Mouse (Mus musculus) activated CD4-positive, CD25-positive, alpha-beta regulatory T cell, adult 4 months (primary cell): ENCODE data around the gene Pank4. TPM values are rescaled to one million over a fixed set of nuclear protein-coding genes. Genes with fewer than 3 reads are reported as not detected.

Experiments used
- ATAC-seq: one replicate; pipeline ENCODE4 v1.8.0; 2017
- polyA plus RNA-seq, 2 experiments: library from polyadenylated mRNA; unstranded; fragments of 100-300 nt; shearing (Covaris generic); gene quantifications; one replicate each; pipeline ENCODE4 v1.2.1; 2017

Pank4 gene
- polyA plus RNA-seq, 2 experiments from 2014 or later: 37.4 to 40.1 TPM

DNA sequence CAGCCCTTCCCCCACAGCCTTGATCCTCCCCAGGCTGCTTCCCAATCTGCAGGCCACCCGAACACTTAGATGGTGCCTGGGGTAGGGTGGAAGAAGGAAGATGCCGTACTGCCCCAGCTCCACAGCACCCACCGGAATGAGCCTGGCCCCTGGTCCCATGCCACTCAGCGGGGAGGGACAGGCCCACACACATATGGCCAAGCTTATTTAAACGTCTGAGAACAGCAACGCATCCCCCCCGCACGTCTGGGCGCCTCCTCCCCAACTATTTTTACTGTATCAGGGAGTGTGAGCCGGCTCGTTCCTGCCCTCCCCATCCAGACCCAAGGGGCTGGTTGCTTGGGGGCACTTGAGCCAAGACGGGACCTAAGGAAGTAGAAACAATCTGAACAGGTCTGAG, 50.9 kb downstream of the Pank4 start:
- no peak for ATAC-seq

DNA sequence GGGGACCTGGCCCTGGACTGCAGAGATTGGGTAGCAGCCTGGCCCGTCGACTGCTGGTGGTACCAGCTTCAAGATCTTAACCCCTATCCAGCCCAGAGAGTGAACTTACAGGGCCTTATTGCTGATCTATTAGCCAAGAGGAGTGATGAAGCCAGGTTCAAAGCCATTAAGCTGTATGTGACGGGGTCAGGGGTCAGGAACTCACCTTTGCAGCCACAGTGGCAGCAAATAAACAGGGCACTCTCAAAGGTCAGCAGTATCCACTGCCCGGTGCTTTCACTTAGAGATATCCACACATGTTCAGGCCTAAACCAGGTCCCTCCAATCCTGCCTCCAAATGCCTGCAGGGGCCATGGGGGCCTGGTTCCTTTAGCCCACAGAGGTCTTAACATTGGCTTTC, 51.6 kb downstream of the Pank4 start:
- no peak for ATAC-seq

DNA sequence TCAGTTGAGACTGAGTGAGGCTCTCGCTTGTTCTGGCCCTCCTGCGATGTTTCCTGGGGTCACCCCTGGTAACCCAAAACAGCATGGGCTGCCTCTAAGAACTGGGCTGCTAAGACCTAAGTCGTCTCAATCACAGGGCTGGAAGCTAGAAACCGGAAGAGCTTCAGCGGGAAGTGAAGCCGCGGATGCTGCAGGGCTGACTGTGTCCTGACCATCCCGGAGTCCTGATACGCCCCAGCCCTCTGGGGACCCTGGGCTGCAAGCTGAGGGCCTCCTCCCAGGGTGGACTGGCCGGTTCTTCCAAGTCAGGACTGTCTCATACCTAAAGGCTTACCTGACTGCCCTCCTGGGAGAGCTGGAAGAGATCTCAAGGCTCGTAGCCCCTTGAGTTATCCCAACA, 52.9 kb downstream of the Pank4 start:
- no peak for ATAC-seq

DNA sequence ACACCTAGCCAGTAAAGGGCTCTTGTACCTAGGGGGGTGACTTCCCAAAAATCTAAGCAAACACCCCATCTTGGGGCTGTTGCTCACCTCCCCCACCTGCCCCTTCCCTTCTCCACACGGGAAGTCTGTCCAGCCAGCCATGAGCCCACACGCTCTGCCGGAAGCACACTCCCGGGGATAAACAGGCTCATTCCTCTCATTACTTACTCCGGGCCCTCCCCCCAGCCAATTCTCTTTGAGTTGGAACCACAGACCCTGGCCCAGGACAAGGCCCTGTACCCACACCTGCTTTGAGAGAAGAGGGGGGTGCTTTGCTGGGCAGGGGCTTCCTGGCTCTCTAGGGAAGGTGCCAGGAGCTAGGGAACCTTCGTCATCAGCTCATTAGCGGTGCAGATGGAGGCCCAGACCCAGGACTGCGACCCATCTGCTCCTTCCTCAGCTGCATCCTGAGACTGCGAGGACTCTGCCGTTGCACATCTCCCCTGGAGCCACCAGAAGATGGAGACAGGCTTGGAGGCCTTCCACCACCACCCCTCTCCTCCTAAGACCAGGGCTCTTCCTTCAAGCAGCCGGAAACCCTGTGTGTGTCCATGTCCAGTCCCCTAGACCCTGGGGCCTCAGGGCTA, 53.4 kb downstream of the Pank4 start:
- ATAC-seq: no peak

DNA sequence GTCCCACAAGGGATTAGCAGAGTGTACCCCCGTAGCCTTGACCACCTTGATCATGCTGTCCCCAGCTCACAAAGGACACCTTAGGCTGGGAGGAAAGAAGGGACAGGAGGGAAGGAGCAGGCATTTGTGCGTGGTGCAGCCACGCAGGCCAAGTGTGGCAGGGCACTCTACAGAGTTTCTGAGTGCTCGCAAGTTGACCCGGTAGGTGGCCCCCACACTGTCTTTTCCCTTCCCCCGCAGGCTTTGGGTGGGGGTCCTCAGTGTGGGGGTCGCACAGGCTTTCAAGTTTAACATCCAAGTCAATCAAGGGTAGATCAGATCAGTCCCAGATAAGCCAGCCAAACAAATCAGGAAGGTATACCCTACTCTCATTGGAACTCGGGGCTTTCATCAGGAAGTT, 54.1 kb downstream of the Pank4 start:
- no peak for ATAC-seq

DNA sequence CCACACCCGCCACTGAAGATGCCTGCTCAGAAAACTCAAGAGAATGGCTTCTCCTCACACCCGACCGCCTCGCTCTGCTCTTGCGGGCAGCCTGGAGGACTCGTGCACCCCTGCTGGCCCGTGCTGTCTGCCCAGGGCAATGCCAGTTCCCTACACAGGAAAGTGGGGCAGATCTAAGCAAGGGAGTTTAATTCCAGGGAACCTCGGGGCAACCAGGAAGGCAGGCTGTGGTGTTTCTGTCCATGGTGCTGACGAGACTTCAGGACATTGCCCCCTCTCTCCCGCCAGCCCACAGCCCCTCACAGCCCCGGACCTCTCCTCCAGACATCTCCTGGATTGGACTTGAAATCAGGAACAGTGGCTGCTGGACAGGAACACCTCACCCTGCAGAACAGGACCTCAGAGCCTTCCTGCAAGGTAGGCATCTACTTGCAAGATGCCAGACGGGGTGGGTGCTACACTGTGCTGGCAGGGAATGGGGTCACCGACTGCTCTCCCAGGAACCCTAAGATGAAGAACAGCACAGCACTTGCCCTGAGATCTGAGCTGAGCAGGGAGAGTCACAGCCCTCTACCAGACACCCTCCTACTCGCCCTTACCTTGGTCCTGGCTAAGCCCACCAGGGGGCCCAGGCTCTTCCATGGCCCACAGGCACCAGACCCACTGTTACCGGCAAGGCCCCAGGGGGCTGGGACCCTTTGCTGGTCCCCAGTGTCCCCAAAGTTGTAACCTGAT, 54.8 kb downstream of the Pank4 start:
- no peak for ATAC-seq

DNA sequence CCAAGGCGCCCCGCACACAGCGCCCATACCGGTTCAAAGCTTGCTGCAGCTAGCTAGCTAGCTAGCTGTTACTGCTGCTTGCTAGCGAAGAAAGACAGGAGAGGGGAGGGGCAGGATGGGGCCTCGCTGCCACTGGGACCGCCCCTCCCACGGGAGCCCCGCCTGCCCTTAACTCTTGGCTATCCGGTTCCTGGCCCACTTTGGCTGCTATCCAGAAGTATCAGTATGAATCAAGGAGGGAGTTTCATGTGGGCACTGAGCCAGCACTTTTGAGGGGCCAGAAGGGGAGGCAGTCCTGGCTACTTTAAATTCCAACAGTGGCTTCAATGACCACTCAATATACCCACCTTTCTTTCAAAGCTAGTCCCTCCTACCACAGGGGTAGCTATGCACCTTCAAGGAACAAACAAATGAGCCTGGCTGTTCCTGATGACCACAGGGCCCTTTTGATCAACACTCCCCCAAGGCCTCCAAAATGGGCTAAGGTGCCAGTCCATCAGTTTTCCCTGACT, 55.5 kb downstream of the Pank4 start:
- ATAC-seq: no peak

DNA sequence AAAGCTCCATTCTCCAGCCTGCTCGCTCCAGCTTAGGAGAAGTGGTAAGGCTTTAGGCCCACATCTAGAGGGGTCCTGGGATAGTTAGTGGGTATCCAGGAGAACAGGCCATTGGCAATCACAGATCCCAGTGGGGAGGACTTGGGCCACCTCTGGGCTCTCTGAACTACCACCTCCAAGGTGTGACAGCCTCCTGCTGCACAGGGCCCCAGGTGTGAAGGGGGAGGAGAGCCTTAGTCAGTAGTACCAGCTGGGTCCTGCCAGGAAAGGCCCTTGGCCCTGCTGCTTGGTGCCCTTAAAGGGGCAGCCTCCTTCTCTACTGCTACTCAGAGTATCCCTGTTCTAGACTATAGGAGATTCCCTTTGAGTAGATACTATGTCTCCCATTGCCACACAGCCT, 56.2 kb downstream of the Pank4 start:
- no peak for ATAC-seq

DNA sequence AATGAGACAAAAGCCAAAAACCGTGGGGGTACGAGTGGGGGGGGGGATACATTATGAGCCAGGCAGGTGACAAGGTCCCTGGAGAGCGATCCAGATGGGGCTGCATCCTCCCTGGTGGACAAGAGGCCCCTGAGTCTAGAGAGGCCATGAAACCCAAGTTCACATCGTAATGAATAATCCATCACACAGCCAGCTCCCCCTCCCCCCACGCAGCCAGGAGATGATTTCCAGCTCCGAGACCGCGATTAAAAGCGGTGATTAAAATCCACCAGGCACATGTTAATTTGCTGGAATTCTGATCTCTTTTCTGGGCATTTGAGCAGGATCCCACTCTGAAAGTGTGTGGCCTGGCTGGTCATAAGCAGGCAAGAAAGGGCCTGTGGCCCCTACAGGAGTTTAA, 56.9 kb downstream of the Pank4 start:
- ATAC-seq: no peak

DNA sequence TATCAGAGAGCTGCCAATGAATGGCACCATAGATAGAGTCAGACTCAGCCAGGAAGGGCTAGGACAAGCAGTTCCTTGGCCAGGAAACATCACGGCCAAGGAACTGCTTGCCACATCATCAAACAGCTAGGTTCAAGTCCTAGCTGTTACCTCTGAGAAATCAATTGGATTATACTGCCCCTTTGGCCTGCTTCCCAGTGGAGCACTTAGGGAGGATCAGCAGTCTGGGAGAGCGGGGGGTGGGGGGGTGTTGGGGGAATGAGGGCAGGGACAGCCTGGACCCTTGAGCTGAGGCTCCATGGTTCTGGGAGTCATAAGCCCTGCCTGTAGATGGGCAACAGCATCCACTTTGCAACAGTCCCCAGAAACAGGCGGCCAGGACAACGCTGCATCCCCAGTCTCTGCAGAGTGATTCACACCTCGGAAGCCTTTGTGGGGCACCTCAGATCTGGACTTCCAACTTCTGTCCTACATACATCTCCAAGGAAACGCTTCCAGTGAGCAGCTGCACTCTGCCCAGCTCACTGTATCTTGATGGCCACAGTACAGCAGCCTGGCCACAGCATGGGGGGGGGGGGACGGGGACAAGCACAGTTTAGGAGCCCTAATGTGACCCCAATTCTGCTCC, 58.4 kb downstream of the Pank4 start:
- no peak for ATAC-seq

DNA sequence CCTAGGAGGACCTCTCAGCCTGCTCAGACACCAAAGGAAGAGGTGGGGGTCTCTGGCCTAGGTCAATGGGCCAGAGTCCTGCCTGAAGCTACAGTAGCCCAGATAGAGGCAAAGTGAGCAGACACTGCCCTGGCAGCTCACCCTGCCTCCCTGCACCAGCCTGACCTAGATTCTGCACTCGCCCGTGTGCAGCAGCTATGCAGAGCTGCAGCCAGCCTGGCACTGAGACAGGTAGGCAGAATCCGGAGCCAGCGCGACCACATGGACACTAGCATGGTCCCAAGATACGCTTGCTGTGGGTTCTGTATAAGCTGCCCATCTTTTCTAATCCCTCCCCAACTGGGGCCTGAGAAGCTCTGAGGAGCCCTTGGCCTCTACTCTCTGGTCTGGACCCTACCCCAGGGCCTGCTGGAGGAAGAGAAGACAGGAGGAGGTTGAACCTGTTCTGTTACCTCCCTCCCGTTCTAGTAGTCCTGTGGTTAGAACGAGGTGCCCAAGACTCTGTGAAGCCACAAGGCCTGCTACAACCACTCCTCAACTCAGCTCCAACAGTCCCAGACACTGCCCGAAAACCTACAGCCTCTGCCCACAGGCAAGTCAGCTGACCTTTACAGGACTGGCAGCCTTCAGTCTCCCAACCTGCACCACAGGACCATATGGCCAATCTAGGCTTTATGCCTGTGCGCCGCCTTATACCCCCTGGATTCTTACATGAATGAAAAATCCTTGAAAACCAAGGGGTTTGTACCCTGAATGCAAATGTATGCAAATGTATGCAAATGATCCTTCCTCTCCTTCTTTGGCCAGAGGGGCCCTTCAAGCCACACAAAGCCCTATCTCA, 60.5 kb downstream of the Pank4 start:
- ATAC-seq: no peak

Other genes with a start within 250 kb of the Pank4 start
- not detected for gene Ttc34, start 126.7 kb upstream of the Pank4 start, polyA plus RNA-seq
- not detected for gene Mmel1, start 94.5 kb upstream of the Pank4 start, polyA plus RNA-seq
- 1 to 10 TPM; 6.5 to 7.6 TPM for gene Fam213b, start 65.0 kb upstream of the Pank4 start, polyA plus RNA-seq
- gene Tnfrsf14, start 35.6 kb upstream of the Pank4 start, polyA plus RNA-seq: 100 to 1,000 TPM in 1 of 2 experiments, 10 to 100 TPM in 1; 57.3 to 109 TPM
- 1 to 10 TPM; 1.0 to 1.1 TPM for gene Hes5, start 3.2 kb upstream of the Pank4 start, polyA plus RNA-seq
- gene Plch2, start 92.7 kb downstream of the Pank4 start, polyA plus RNA-seq: not detected
- gene Pex10, start 102.9 kb downstream of the Pank4 start, polyA plus RNA-seq: 1 to 10 TPM; 5.6 to 8.6 TPM
- gene Rer1, start 122.3 kb downstream of the Pank4 start, polyA plus RNA-seq: 100 to 1,000 TPM; 109 to 129 TPM
- 1 to 10 TPM; 1.2 to 1.6 TPM for gene Morn1, start 122.5 kb downstream of the Pank4 start, polyA plus RNA-seq